Mouse (Mus musculus) Patski (cell line): ENCODE measurements around the gene Gm5414. TPM values are rescaled to one million over a fixed set of nuclear protein-coding genes. Genes with fewer than 3 reads are reported as not detected.
A peak's percentile ranks its signal among the peaks of the same experiment; 100 is the strongest.

Experiments
- ATAC-seq: fragments of 100-300 bp; one replicate; pipeline ENCODE4 v1.8.0; 2021
- CTCF ChIA-PET: fragments of 350-600 bp; sonication (Branson Sonifier 250); formaldehyde crosslinking; loops from one replicate; lab custom pipeline; 2022; ENCODE audit warnings: inconsistent platforms; lab: Charles Lee
- POLR2A ChIA-PET: fragments of 350-600 bp; sonication (Branson Sonifier 250); formaldehyde crosslinking; loops from one replicate; lab custom pipeline; 2022; ENCODE audit warnings: antibody characterized with exemption, inconsistent platforms; lab: Charles Lee
- DNase-seq: peaks from one replicate; pipeline ENCODE4 v3.0.0-alpha.2; 2011; ENCODE audit warnings: low read depth, low spot score
- H3K27me3 ChIP-seq: fragments of 371-371 bp; one replicate; pipeline ENCODE4 v1.5.1; 2021
- CTCF ChIP-seq: fragments of 100-300 bp; IDR thresholded peaks from one replicate; pipeline ENCODE4 v1.5.1; 2021
- in situ Hi-C: fragments of 300-500 bp; cut with MboI; formaldehyde crosslinking; loops from 3 replicates; pipeline ENCODE4 v1.11.1; 2018; ENCODE audit warnings: low pct_unique_long_range_greater_than_20kb, mixed read lengths
- polyA plus RNA-seq: library from polyadenylated mRNA; unstranded; gene quantifications from one replicate; pipeline ENCODE4 v1.2.3, GENCODE M21; 2021

The Gm5414 gene
- not detected for polyA plus RNA-seq

GRCm38 (mm10) chr15:101627884-101628283, at the start of gene Gm5414:
TSS of gene Gm5414 (minus strand) at chr15:101628188.
- in situ Hi-C loops = no loop called here
- ChIA-PET CTCF (no interaction called here), POLR2A (no interaction called here)
- ATAC-seq = no peak
- no peak for DNase-seq
- no peak for TF ChIP-seq CTCF
- peaks cover 19% of the 10 kb centered on the region for H3K27me3 ChIP-seq

- CTCF ChIA-PET = no interaction called here
Measured at GRCm38 (mm10) chr15:101675978-101676377, 48.0 kb upstream of the Gm5414 start.

GRCm38 (mm10) chr15:101652736-101653265, 24.8 kb upstream of the Gm5414 start:
- in situ Hi-C loops = no loop called here
- no peak for DNase-seq
- no peak for ATAC-seq
- no peak for TF ChIP-seq CTCF
- POLR2A ChIA-PET = no interaction called here
- peaks cover 49% of the 10 kb centered on the region for H3K27me3 ChIP-seq
- CTCF ChIA-PET = no interaction called here

More at GRCm38 (mm10) chr15:101675978-101676377, 48.0 kb upstream of the Gm5414 start:
- in situ Hi-C loops = loop anchor here (5.0 kb wide), 1 partner anchor 39 kb away; no protein-coding TSS in a partner anchor
- ATAC-seq (no peak), DNase-seq (no peak)
- POLR2A ChIA-PET = no interaction called here
- H3K27me3 ChIP-seq = peaks cover 21% of the 10 kb centered on the region
- TF ChIP-seq CTCF = no peak

- in situ Hi-C loops = no loop called here
- TF ChIP-seq CTCF = no peak
- H3K27me3 ChIP-seq = peaks cover 51% of the 10 kb centered on the region
- DNase-seq (no peak), ATAC-seq (no peak)
- ChIA-PET CTCF (no interaction called here), POLR2A (no interaction called here)
Measured at GRCm38 (mm10) chr15:101647280-101647679, 19.3 kb upstream of the Gm5414 start, which contains the start of gene Gm5478. TSS of gene Gm5478 (minus strand) at chr15:101647380.

DNA sequence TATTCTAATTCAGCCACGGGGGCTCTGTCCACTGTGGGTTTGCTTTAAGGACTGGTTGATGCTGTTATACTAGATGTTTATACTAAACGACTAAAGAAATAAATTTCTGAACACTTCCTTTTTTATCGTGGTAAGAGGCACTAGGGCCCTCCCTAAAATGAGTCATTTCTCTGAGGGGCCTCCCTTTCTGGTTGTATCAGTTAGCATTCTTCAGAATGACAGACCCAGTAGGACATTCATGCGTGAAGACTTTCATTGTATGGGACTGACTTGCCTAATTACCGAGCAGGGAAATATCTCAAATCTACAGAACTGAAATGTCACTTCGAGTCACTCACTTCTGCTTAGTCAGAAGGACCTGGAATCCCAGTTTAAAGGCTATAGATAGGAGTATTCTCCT, 28.9 kb downstream of the Gm5414 start:
- in situ Hi-C loops = no loop called here
- no peak for TF ChIP-seq CTCF
- no peak for DNase-seq
- H3K27me3 ChIP-seq = peaks cover 10% of the 10 kb centered on the region
- no peak for ATAC-seq
- POLR2A ChIA-PET = no interaction called here
- CTCF ChIA-PET = no interaction called here

DNA sequence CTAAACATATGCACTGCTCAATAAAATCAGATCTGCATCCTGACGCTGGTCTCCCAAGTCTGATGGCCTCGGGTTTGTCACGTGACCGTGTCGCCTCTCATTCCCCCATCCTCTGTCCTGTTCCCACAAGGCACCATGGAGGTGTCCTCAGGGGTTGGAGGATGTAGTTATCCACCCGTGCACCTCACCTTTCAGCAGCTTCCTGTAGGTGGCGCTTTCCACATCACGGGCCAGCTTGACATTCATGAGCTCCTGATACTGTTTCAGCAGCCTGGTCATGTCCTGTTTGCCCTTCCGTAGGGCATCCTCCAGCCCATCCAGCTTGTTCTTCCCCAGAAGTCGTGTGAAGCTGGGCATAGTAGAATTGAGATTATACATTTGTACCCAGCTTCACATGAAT, 39.8 kb downstream of the Gm5414 start:
- no peak for ATAC-seq
- no peaks in the 10 kb centered on the region for H3K27me3 ChIP-seq
- in situ Hi-C loops = no loop called here
- POLR2A ChIA-PET = no interaction called here
- peak; percentile 30 for TF ChIP-seq CTCF
- no peak for DNase-seq
- CTCF ChIA-PET = no interaction called here

DNA sequence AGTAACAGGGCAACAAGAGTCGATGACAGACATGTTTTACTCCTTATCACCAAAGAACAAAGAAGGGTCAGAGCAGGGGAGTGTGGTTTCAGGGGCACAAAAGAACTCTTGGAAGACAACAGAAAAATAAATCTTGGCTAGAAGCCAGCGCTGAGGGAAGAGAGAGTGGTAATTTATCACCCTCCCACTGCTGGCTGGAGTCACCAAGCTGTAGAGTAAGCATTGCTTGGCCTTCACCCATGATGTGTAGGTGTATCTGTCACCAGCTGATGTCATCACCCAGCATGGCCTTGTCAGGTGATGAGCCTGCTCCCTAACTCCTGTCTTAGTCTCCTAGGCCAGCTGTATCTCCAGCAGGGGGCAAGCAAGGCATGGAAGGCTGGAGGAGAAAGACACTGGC, 43.5 kb downstream of the Gm5414 start:
- TF ChIP-seq CTCF = peak; percentile 6
- POLR2A ChIA-PET = no interaction called here
- CTCF ChIA-PET = no interaction called here
- DNase-seq (no peak), ATAC-seq (no peak)
- H3K27me3 ChIP-seq = peaks cover 4% of the 10 kb centered on the region
- in situ Hi-C loops = no loop called here

GRCm38 (mm10) chr15:101583211-101583965, 44.6 kb downstream of the Gm5414 start:
- ATAC-seq (no peak), DNase-seq (no peak)
- no peak for TF ChIP-seq CTCF
- in situ Hi-C loops = no loop called here
- POLR2A ChIA-PET = no interaction called here
- peaks cover 4% of the 10 kb centered on the region for H3K27me3 ChIP-seq
- CTCF ChIA-PET = no interaction called here

GRCm38 (mm10) chr15:101581701-101582100, 46.3 kb downstream of the Gm5414 start:
- TF ChIP-seq CTCF = no peak
- ATAC-seq = no peak
- peaks cover 4% of the 10 kb centered on the region for H3K27me3 ChIP-seq
- no peak for DNase-seq
- CTCF ChIA-PET = no interaction called here
- in situ Hi-C loops = no loop called here
- POLR2A ChIA-PET = no interaction called here

DNA sequence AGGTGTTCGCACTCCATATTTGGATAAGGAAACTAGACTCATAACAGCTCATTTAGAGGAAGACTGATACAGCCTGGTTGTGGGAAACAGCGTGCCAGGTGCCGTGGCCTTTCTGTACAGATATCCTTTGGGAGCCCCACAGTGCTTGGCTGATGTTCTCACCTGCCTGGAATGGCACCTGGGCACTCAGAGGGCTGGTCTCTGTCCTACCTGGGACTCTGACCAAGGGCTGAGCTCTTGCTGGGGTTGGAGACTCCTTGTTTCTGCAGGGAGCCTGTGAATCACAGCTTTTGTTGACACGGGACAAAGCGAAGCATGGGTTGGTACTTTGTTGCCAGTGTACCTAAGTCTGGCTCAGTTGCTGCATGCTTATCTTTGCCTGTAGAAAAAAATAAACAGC, 52.5 kb downstream of the Gm5414 start:
- no peak for TF ChIP-seq CTCF
- ChIA-PET CTCF (no interaction called here), POLR2A (no interaction called here)
- DNase-seq = no peak
- no peak for ATAC-seq
- H3K27me3 ChIP-seq = peaks cover 7% of the 10 kb centered on the region
- in situ Hi-C loops = no loop called here

Other genes with a start within 250 kb of the Gm5414 start
- gene Krt7, start 217.1 kb downstream of the Gm5414 start, polyA plus RNA-seq = 5.1 TPM
- not detected for gene Krt87, start 189.4 kb downstream of the Gm5414 start, polyA plus RNA-seq
- gene Krt88, start 180.4 kb downstream of the Gm5414 start, polyA plus RNA-seq = not detected
- gene Krt81, start 164.4 kb downstream of the Gm5414 start, polyA plus RNA-seq = not detected
- not detected for gene Krt86, start 154.7 kb downstream of the Gm5414 start, polyA plus RNA-seq
- not detected for gene Krt83, start 136.7 kb downstream of the Gm5414 start, polyA plus RNA-seq
- gene Gm49425, start 110.9 kb downstream of the Gm5414 start, polyA plus RNA-seq = not detected
- not detected for gene Krt84, start 95.4 kb downstream of the Gm5414 start, polyA plus RNA-seq
- not detected for gene Krt82, start 77.5 kb downstream of the Gm5414 start, polyA plus RNA-seq
- 0.27 TPM for gene Krt90, start 65.2 kb downstream of the Gm5414 start, polyA plus RNA-seq
- gene Krt75, start 54.3 kb downstream of the Gm5414 start, polyA plus RNA-seq = not detected
- not detected for gene Gm5478, start 19.2 kb upstream of the Gm5414 start, polyA plus RNA-seq
- not detected for gene Krt6b, start 52.1 kb upstream of the Gm5414 start, polyA plus RNA-seq
- gene Krt6a, start 66.1 kb upstream of the Gm5414 start, polyA plus RNA-seq = not detected
- 0.03 TPM for gene Krt5, start 84.7 kb upstream of the Gm5414 start, polyA plus RNA-seq
- not detected for gene Krt71, start 114.9 kb upstream of the Gm5414 start, polyA plus RNA-seq
- not detected for gene Krt72, start 158.3 kb upstream of the Gm5414 start, polyA plus RNA-seq
- not detected for gene Krt73, start 174.2 kb upstream of the Gm5414 start, polyA plus RNA-seq
- not detected for gene Krt2, start 190.0 kb upstream of the Gm5414 start, polyA plus RNA-seq
- not detected for gene Krt1, start 222.6 kb upstream of the Gm5414 start, polyA plus RNA-seq
- gene Krt77, start 241.5 kb upstream of the Gm5414 start, polyA plus RNA-seq = not detected